Mouse (Mus musculus): ENCODE measurements around the gene Sesn3. TPM values are rescaled to one million over a fixed set of nuclear protein-coding genes. Genes with fewer than 3 reads are reported as not detected.
A peak's percentile ranks its signal among the peaks of the same experiment; 100 is the strongest.
"Not testable (repeated sequence)": the region's sequence is repeated elsewhere in the genome, so short reads cannot be mapped to it uniquely, and the experiment has no call there.

The Sesn3 gene
- 13.5 and 26.4 TPM in 2 replicates for polyA plus RNA-seq (2012; rRNA removed)

DNA sequence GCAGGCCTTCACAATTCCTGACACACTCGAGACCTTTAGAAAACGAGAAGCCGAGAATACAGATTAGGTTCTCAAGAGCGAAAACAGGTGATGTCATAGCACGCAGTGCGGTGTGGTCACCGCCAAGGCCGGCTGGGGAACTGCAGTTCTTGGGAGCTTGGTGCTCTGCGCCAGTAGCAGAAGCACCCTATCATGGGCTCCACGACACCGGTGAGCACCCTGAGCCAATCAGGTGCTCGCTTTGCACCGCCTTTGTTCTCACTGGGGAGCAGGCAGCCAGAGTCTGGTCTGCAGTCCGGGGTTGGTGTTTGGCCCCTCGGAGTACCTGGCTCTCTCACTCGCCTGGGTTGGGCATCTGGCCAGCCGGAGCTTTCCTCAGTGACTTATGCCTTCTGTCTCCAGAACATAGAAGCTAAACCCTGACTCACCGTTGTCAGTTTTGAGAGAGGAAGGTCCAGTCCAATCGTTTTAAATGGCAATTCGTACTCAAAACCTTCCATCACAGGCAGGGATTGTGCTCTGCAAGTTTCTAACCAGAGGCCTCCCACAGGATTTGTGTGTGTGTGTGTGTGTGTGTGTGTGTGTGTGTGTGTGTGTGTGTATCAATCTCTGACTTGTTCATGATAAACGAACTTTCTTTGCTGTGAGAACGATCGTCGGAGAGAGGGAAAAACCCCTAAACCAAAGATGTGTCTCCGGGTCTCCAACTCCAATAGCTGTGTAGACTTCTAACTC, at the start of gene Sesn3:
Gene Sesn3 (plus strand): TSS at position 82 of the 735 bp plus-strand sequence.
- no peak for TF ChIP-seq POLR2A (IDR thresholded peaks at IDR 0.05; ENCODE audit: borderline replicate concordance, extremely low read depth, insufficient read depth, insufficient read length, poor library complexity, severe bottlenecking)
- peak; percentile 20; the same call in 1 of the 2 replicates for TF ChIP-seq CTCF (IDR thresholded peaks at IDR 0.05; ENCODE audit: borderline replicate concordance, extremely low read depth, insufficient read depth, insufficient read length)
- DNase-seq (ENCODE audit: low read depth): peak; percentile 90

DNA sequence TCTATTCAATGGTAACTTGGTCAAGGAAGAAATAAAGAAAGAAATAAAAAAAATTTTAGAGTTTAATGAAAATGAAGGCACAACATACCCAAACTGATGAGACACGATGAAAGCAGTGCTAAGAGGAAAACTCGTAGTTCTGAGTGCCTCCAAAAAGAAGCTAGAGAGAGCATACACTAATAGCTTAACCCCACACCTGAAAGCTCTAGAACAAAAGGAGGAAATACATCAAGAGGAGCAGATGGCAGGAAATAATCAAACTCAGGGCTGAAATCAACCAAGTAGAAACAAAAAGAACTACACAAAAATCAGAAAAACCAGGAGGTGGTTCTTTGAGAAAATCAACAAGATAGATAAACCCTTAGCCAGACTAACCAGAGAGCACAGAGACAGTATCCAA, 47.8 kb upstream of the Sesn3 start:
- not testable (repeated sequence) for DNase-seq (ENCODE audit: low read depth)

DNA sequence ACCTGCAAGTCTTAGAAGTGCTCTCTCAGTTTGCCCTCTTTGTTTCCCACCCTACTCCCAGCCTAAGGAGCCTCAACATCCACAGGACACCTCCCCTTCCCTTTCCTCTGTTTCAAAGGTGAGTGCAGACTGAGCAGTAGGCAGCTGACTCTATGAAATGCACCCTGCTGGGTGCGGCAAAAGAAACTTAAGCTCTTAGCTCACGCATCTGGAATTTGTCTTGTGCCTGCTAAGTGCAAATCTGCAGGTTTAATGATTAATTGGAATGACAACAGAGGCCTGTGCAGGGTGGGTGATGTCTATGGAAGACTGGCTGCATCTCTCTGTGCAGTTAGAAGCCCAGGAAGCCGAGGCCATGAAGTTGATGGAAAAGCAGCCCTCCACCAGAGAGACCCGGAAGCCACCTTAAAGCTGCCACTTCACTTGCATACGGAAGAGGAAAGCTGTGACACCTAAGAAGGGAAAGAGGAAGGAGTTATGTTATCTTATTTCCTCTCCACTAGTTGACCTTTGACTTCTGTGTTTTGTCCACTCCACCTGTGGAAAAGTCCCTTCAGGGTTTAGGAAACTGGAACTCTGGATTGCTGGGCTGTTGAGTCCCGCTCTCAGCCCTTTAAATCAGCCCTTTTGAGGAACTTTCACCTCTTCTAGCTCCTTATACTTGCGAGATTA, 41.0 kb upstream of the Sesn3 start:
- TF ChIP-seq CTCF (IDR thresholded peaks at IDR 0.05; ENCODE audit: borderline replicate concordance, extremely low read depth, insufficient read depth, insufficient read length) (no peak), POLR2A (IDR thresholded peaks at IDR 0.05; ENCODE audit: borderline replicate concordance, extremely low read depth, insufficient read depth, insufficient read length, poor library complexity, severe bottlenecking) (no peak)
- DNase-seq (ENCODE audit: low read depth): no peak

DNA sequence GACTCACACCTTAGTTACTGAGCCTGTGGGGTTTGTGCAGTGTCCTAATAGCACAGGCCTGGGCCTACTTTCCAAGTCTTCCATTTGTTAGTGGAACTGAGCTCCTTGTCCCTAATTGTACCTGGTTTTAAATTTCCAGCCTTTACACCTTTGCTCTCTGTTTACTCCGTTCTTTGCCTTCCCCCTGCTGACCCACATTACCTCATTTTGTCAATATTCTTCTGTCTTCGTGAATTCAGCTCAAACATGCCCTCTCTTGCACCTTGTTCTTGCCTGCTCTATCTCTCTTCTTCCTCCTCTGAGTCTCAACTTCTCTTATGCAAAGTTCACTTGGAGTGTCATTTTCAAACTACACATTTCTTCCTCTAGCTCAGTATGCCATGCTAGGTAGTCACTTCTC, 39.6 kb upstream of the Sesn3 start:
- TF ChIP-seq POLR2A (IDR thresholded peaks at IDR 0.05; ENCODE audit: borderline replicate concordance, extremely low read depth, insufficient read depth, insufficient read length, poor library complexity, severe bottlenecking) (no peak), CTCF (IDR thresholded peaks at IDR 0.05; ENCODE audit: borderline replicate concordance, extremely low read depth, insufficient read depth, insufficient read length) (no peak)
- no peak for DNase-seq (ENCODE audit: low read depth)

DNA sequence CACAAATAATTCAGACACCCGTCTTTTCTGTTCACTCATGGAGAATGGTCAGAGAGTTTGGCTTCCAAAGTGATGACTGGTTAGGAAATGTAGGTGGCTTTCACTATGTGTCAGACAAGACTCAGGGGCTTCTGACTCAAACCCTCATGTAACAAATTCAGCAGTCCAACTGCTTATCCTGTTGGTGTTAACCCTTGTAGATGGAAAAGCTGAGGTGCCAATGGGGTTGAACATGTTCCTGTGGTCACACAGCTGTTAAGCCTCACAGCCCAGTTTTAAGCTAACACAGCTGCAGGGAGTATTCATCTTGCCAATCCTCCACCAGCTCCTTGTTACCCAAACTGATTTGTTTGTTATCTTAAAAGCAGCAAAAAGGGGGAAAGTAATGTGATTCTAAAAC, 33.9 kb upstream of the Sesn3 start:
- not testable (repeated sequence) for DNase-seq (ENCODE audit: low read depth)

DNA sequence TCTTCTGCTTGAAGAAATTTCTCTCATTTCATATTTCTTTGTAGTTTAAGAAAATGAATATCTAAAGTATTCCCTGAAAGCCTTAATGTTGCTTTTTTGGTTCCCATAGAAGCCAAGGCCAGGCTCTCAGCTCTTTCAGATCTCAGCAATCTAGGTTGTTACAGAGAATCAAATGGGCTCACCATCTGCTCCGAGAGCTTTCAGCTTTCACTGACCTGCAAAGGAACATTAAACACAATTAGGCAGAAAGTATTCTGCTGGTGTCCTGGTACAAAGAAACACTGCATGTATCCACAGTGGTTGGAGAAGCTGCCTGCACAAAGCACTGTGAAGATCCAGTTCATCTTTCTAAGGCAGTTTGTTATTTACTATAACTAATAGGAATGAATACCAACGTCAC, 32.6 kb upstream of the Sesn3 start:
- TF ChIP-seq POLR2A (IDR thresholded peaks at IDR 0.05; ENCODE audit: borderline replicate concordance, extremely low read depth, insufficient read depth, insufficient read length, poor library complexity, severe bottlenecking) (no peak), CTCF (IDR thresholded peaks at IDR 0.05; ENCODE audit: borderline replicate concordance, extremely low read depth, insufficient read depth, insufficient read length) (no peak)
- no peak for DNase-seq (ENCODE audit: low read depth)

DNA sequence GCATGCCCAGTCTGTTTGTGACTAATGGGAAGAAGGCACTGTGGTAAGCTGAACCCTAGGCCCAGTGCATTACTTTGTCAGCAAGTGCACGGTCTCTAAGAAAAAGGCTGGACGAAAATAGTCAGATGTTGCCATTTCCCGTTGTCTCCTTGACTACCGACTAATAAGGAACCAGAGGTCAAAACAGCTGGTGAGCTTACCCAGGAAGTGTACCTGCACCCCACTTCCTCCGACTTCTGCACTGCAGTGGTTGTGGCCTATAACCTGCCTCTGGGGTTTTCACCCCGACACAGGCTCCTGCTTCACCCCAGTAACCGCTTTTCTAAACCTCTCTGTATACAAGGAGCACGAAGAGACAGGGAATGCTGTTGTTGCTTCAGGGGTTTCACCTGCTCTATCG, 30.3 kb upstream of the Sesn3 start:
- TF ChIP-seq CTCF (IDR thresholded peaks at IDR 0.05; ENCODE audit: borderline replicate concordance, extremely low read depth, insufficient read depth, insufficient read length) (no peak), POLR2A (IDR thresholded peaks at IDR 0.05; ENCODE audit: borderline replicate concordance, extremely low read depth, insufficient read depth, insufficient read length, poor library complexity, severe bottlenecking) (no peak)
- no peak for DNase-seq (ENCODE audit: low read depth)

DNA sequence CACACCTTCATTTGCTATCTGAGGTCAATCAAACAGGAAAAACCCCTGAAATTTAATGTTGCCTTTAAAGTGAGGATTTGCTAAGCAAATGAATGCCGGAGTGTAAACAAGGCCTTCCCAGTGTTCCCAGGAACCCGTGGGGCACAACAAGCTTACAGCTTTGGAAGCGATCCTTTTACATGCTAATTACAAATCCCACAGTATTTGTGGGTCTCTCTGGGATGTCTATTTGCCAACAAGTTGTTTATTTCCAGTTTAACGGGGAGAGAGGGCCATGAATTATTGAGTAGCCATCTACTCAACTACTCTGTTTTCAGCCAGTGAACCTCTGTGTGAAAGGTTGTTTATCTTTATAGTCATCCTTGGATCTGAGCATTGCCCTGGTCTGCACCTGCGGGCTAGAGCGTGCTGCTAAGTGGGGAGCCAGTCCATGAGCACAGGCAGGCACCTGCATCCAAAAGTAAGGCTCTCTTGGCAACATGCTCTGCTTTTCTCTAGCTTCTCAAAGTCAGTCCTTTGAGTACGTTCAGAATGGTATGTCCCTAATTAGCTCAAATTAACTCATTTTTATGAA, 29.8 kb upstream of the Sesn3 start:
- TF ChIP-seq CTCF (IDR thresholded peaks at IDR 0.05; ENCODE audit: borderline replicate concordance, extremely low read depth, insufficient read depth, insufficient read length) (no peak), POLR2A (IDR thresholded peaks at IDR 0.05; ENCODE audit: borderline replicate concordance, extremely low read depth, insufficient read depth, insufficient read length, poor library complexity, severe bottlenecking) (no peak)
- peak; percentile 69 for DNase-seq (ENCODE audit: low read depth)

DNA sequence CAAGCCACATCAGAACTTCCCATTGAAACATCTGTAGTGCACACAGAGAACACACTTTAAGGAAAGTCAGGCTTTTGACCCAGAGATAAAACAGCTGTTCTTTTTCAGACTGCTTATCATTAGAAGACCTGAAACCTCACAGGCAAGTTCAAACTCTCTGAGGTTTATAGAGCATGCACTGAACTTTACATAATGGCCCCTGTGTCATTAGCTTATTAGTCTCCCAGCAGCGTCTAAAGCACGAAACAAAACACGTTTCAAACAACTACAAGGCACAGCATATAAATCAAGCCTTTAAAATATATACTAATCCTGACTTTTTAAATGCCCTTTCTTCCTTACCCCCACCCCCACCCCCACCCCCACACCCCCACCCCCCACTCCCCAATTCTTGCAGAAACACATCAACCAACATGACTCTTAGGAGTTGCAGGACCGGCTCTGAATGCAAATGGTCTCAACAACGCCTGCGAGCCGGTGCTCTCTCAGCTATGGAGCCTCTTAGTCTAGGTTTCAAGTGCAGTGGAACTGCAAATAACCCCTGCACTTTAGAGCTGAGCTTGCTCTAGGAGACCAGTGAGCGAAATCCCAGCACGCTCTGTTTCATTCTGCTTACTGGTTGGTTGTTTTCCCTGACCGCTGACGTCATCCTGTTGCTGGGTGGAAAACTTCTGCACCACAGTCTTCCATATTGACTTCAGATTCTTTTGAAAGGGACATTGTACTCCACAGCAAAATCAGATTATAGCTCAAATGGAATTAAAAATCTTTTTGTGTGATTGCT, 28.7 kb upstream of the Sesn3 start:
- TF ChIP-seq CTCF (IDR thresholded peaks at IDR 0.05; ENCODE audit: borderline replicate concordance, extremely low read depth, insufficient read depth, insufficient read length) (no peak), POLR2A (IDR thresholded peaks at IDR 0.05; ENCODE audit: borderline replicate concordance, extremely low read depth, insufficient read depth, insufficient read length, poor library complexity, severe bottlenecking) (no peak)
- peak; percentile 79 for DNase-seq (ENCODE audit: low read depth)

DNA sequence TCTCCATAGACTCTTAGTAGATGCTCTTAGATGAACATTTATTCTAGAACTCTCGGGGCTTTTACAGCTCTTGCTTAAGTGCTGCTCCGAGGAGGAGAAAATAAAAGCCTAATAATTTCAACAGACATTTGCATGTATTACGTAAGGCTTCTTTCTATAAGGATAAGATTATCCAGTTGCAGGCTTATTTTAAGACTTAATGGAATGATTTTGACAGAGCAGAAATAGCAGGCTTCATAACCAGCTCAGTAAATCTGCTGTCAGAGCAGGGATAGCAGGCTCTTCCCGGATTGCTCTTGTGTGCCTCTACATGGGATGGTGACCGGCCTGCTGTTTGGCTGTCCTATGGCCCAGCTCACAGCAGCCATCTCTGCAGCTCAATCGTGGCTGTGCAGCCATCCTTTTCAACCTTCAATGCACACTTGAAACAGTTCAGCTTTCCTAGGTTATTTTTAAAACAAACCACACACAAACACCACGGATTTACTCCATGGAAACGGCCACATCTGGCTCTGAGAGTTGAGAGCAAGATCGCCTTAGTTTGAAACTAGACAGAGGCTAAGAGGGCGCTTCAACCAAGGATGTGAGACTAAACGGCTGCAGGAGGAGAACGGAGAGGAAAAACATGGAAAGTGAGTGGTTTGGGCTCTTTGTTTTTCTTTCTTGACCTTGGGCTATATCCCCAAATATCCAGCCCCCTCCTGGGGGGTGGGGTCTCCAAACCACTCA, 27.2 kb upstream of the Sesn3 start:
- DNase-seq (ENCODE audit: low read depth): no peak
- TF ChIP-seq CTCF (IDR thresholded peaks at IDR 0.05; ENCODE audit: borderline replicate concordance, extremely low read depth, insufficient read depth, insufficient read length): no peak
- no peak for TF ChIP-seq POLR2A (IDR thresholded peaks at IDR 0.05; ENCODE audit: borderline replicate concordance, extremely low read depth, insufficient read depth, insufficient read length, poor library complexity, severe bottlenecking)

DNA sequence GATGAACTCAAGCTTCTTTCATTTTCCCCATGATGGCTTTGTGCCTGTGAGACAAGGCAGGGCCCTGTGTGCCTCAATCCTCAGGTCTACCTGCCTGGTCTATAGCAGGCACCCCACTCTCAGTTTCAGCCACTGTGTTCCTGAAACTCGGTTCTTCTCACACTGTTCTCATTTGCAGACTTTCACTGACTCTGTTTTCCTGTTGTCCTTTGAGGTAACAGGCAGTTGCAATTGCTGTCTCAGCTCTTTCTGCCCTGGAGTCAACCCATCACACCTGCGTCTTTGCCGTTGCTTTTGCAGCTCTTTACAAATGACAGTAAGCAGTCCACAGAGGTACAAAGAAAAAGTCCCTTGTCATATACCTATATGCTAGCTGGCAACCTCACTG, 26.7 kb upstream of the Sesn3 start:
- no peak for TF ChIP-seq CTCF (IDR thresholded peaks at IDR 0.05; ENCODE audit: borderline replicate concordance, extremely low read depth, insufficient read depth, insufficient read length)
- no peak for TF ChIP-seq POLR2A (IDR thresholded peaks at IDR 0.05; ENCODE audit: borderline replicate concordance, extremely low read depth, insufficient read depth, insufficient read length, poor library complexity, severe bottlenecking)
- DNase-seq (ENCODE audit: low read depth): no peak

Data from brain, embryonic 14.5 days (tissue).